Mouse (Mus musculus) ovary, postnatal 10 days (tissue): ENCODE data around the gene Slc44a5.
"Not testable (repeated sequence)": the region's sequence is repeated elsewhere in the genome, so short reads cannot be mapped to it uniquely, and the experiment has no call there.

Experiments used
- DNase-seq: peaks from one replicate; pipeline ENCODE4 v3.0.0; 2022; ENCODE audit warnings: low spot score

The Slc44a5 gene

GRCm38 (mm10) chr3:154101671-154102070 is 128.4 kb downstream of the Slc44a5 start:
- DNase-seq = no peak

GRCm38 (mm10) chr3:154110528-154110927 is 137.3 kb downstream of the Slc44a5 start:
- no peak for DNase-seq

- no peak for DNase-seq
Observed at GRCm38 (mm10) chr3:154111221-154111620, 138.0 kb downstream of the Slc44a5 start.

- DNase-seq = no peak
Observed at GRCm38 (mm10) chr3:154114991-154115390, 141.8 kb downstream of the Slc44a5 start.

- no peak for DNase-seq
Observed at GRCm38 (mm10) chr3:154115478-154115877, 142.2 kb downstream of the Slc44a5 start.

GRCm38 (mm10) chr3:154116000-154116399 is 142.8 kb downstream of the Slc44a5 start:
- no peak for DNase-seq

- no peak for DNase-seq
Observed at GRCm38 (mm10) chr3:154118992-154119603, 145.9 kb downstream of the Slc44a5 start.

GRCm38 (mm10) chr3:154122531-154122930 is 149.3 kb downstream of the Slc44a5 start:
- no peak for DNase-seq

- no peak for DNase-seq
Observed at GRCm38 (mm10) chr3:154124890-154125575, 151.8 kb downstream of the Slc44a5 start.

GRCm38 (mm10) chr3:154125768-154126376 is 152.6 kb downstream of the Slc44a5 start:
- DNase-seq = no peak

- no peak for DNase-seq
Observed at GRCm38 (mm10) chr3:154127246-154127645, 154.0 kb downstream of the Slc44a5 start.

- DNase-seq = no peak
Observed at GRCm38 (mm10) chr3:154129036-154129435, 155.8 kb downstream of the Slc44a5 start.

- DNase-seq = no peak
Observed at GRCm38 (mm10) chr3:154130431-154131114, 157.3 kb downstream of the Slc44a5 start.

- DNase-seq = no peak
Observed at GRCm38 (mm10) chr3:154133986-154134385, 160.8 kb downstream of the Slc44a5 start.

- no peak for DNase-seq
Observed at GRCm38 (mm10) chr3:154134701-154135100, 161.5 kb downstream of the Slc44a5 start.

GRCm38 (mm10) chr3:154136501-154136900 is 163.3 kb downstream of the Slc44a5 start:
- DNase-seq = no peak

GRCm38 (mm10) chr3:154141346-154141745 is 168.1 kb downstream of the Slc44a5 start:
- no peak for DNase-seq

- no peak for DNase-seq
Observed at GRCm38 (mm10) chr3:154142618-154143017, 169.4 kb downstream of the Slc44a5 start.

GRCm38 (mm10) chr3:154145750-154146149 is 172.5 kb downstream of the Slc44a5 start:
- DNase-seq = no peak

GRCm38 (mm10) chr3:154149778-154150177 is 176.5 kb downstream of the Slc44a5 start:
- DNase-seq = no peak

GRCm38 (mm10) chr3:154153541-154153940 is 180.3 kb downstream of the Slc44a5 start:
- not testable (repeated sequence) for DNase-seq

GRCm38 (mm10) chr3:154165882-154166281 is 192.6 kb downstream of the Slc44a5 start:
- DNase-seq = no peak
